Mouse (Mus musculus): Measurements from ENCODE around the gene Tk1. TPM values are rescaled to one million over a fixed set of nuclear protein-coding genes. Genes with fewer than 3 reads are reported as not detected.

Gene Tk1
- 52.8 TPM for polyA plus RNA-seq (2012; fragmentation: generic; extraction: Trizol)

DNA sequence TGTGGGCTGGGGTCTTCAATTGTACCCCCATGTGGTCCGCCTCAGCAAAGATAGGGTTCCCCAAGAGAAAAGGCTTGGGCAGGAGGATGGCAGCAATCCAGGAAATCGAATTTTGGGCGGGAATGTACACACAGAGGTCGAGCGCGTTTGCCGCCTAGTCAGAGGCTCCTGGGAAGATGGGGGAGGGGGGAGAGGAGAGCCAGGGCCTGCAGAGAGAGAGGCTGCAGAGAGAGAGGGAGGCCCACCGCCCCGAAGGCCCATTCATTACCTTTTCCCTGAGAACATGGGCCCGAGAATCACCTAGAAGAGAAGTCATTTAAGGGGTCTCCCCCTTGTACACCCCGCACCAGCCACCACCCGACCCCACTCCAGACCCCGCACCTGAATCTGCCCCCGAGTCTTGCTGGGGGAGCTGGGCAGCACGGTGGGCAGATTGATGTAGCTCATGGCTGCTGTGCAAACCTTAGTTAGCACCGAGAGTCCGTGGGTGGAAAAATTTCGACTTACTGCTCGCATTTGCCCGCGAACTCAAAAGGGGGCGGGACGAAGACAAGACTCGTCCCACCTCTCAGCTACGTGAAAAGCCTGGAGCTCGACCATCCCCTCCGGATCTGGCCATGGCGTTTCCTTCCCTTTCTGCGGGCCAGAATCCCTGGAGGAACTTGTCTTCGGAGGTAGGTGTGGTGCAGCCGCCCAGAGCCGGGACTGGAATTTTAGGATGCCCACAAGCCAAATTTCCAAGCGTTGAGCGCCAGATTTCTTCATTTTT is at the start of gene Tk1, which contains the start of gene Afmid:
Gene Tk1 (minus strand): TSS at position 760 of the 769 bp plus-strand sequence.
Gene Afmid (plus strand): TSS at position 592 of the 769 bp plus-strand sequence.
- Histone ChIP-seq H3K27me3 (ENCODE audit: control insufficient read depth, insufficient read depth, insufficient read length) (no peaks in the 10 kb centered on the region), H3K79me2 (ENCODE audit: control insufficient read depth, insufficient read depth) (peaks cover 26% of the 10 kb centered on the region), H3ac (ENCODE audit: control insufficient read depth, insufficient read length) (peak within 1 kb of the TSS; percentile 5), H3K4me2 (ENCODE audit: low read depth) (peak within 1 kb of the TSS; percentile 94), H3K36me3 (ENCODE audit: control insufficient read depth, insufficient read depth) (no peaks in the 10 kb centered on the region), H3K4me3 (peak within 1 kb of the TSS; percentile 45)
- TF ChIP-seq TCF12 (IDR thresholded peaks at IDR 0.05; ENCODE audit: insufficient read depth, poor library complexity, severe bottlenecking) (no peak), E2F4 (IDR thresholded peaks at IDR 0.05; ENCODE audit: insufficient read depth) (peak; percentile 74), CEBPB (IDR thresholded peaks at IDR 0.05; ENCODE audit: insufficient read depth, poor library complexity, severe bottlenecking) (no peak), REST (IDR thresholded peaks at IDR 0.05; ENCODE audit: insufficient read depth, insufficient read length) (no peak), USF1 (IDR thresholded peaks at IDR 0.05; ENCODE audit: low read depth) (no peak), TCF3 (IDR thresholded peaks at IDR 0.05; ENCODE audit: insufficient read length, low read depth) (no peak), POLR2AphosphoS2 (IDR thresholded peaks at IDR 0.05; ENCODE audit: insufficient read length, low read depth) (peak; percentile 61), MYOD1 (IDR thresholded peaks at IDR 0.05; ENCODE audit: control insufficient read depth in 1 of 3, insufficient read length in 2 of 3, low read depth in 2 of 3) (no peak), SRF (IDR thresholded peaks at IDR 0.05; ENCODE audit: control insufficient read depth, insufficient read length, low read depth) (peak; percentile 1), MAX (IDR thresholded peaks at IDR 0.05; ENCODE audit: low read depth) (no peak), POLR2A (IDR thresholded peaks at IDR 0.05; ENCODE audit: insufficient read length, low read depth) (peak; percentile 54), MYOG (IDR thresholded peaks at IDR 0.05; ENCODE audit: control insufficient read depth in 1 of 3, insufficient read depth in 1 of 3, insufficient read length in 2 of 3, low read depth in 2 of 3) (no peak)

DNA sequence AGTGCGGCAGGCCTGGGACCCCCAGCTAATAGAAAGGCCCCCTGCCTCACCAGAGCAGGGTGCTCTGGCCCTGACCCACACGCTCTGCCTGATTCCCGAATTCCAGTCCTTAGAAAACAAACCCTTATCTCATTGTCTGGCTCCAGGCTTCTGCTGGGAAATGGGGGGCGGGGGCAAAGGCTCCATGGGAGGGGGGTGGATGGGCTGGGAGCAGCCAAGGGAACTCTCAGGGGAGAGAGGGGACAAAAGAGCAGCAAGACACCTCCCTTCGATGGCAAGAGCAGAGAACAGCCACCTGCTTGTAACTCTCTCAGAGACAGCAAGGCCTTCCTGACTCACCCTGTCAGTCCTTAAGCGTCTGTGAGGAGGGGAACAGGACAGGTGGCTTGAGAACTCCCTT is 49.8 kb upstream of the Tk1 start:
- Histone ChIP-seq H3K79me2 (ENCODE audit: control insufficient read depth, insufficient read depth) (no peaks in the 10 kb centered on the region), H3ac (ENCODE audit: control insufficient read depth, insufficient read length) (no peak overlapping the region), H3K4me2 (ENCODE audit: low read depth) (no peak overlapping the region), H3K27me3 (ENCODE audit: control insufficient read depth, insufficient read depth, insufficient read length) (no peaks in the 10 kb centered on the region), H3K4me3 (no peak overlapping the region), H3K36me3 (ENCODE audit: control insufficient read depth, insufficient read depth) (no peaks in the 10 kb centered on the region)
- TF ChIP-seq REST (IDR thresholded peaks at IDR 0.05; ENCODE audit: insufficient read depth, insufficient read length) (no peak), CEBPB (IDR thresholded peaks at IDR 0.05; ENCODE audit: insufficient read depth, poor library complexity, severe bottlenecking) (no peak), MYOD1 (IDR thresholded peaks at IDR 0.05; ENCODE audit: control insufficient read depth in 1 of 3, insufficient read length in 2 of 3, low read depth in 2 of 3) (no peak), MAX (IDR thresholded peaks at IDR 0.05; ENCODE audit: low read depth) (no peak), TCF3 (IDR thresholded peaks at IDR 0.05; ENCODE audit: insufficient read length, low read depth) (no peak), E2F4 (IDR thresholded peaks at IDR 0.05; ENCODE audit: insufficient read depth) (no peak), USF1 (IDR thresholded peaks at IDR 0.05; ENCODE audit: low read depth) (no peak), SRF (IDR thresholded peaks at IDR 0.05; ENCODE audit: control insufficient read depth, insufficient read length, low read depth) (no peak), TCF12 (IDR thresholded peaks at IDR 0.05; ENCODE audit: insufficient read depth, poor library complexity, severe bottlenecking) (no peak), POLR2AphosphoS2 (IDR thresholded peaks at IDR 0.05; ENCODE audit: insufficient read length, low read depth) (no peak), POLR2A (IDR thresholded peaks at IDR 0.05; ENCODE audit: insufficient read length, low read depth) (no peak), MYOG (IDR thresholded peaks at IDR 0.05; ENCODE audit: control insufficient read depth in 1 of 3, insufficient read depth in 1 of 3, insufficient read length in 2 of 3, low read depth in 2 of 3) (no peak)

DNA sequence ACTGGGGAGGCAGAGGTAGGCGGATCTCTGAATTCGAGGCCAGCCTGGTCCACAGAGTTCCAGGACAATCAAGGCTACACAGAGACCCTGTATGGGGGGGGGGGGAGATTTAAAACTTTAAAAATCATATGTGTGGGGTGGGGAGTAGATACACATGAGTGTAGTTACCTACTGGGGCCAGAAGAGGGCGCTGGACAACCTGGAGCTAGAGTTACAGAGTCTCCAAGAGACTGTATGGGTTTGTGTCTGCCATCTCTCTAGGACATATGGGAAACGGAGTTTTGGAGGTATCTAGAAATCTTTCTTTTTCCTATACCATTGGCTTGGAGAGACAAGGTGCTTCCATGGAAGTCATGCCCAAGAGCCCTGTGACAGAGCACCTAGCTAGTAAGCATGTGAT is 48.5 kb upstream of the Tk1 start:
- Histone ChIP-seq H3K36me3 (ENCODE audit: control insufficient read depth, insufficient read depth) (no peaks in the 10 kb centered on the region), H3K4me2 (ENCODE audit: low read depth) (no peak overlapping the region), H3K27me3 (ENCODE audit: control insufficient read depth, insufficient read depth, insufficient read length) (no peaks in the 10 kb centered on the region), H3K4me3 (no peak overlapping the region), H3ac (ENCODE audit: control insufficient read depth, insufficient read length) (no peak overlapping the region), H3K79me2 (ENCODE audit: control insufficient read depth, insufficient read depth) (no peaks in the 10 kb centered on the region)
- TF ChIP-seq POLR2A (IDR thresholded peaks at IDR 0.05; ENCODE audit: insufficient read length, low read depth) = no peak
- no peak for TF ChIP-seq REST (IDR thresholded peaks at IDR 0.05; ENCODE audit: insufficient read depth, insufficient read length)
- no peak for TF ChIP-seq MYOG (IDR thresholded peaks at IDR 0.05; ENCODE audit: control insufficient read depth in 1 of 3, insufficient read depth in 1 of 3, insufficient read length in 2 of 3, low read depth in 2 of 3)
- no peak for TF ChIP-seq USF1 (IDR thresholded peaks at IDR 0.05; ENCODE audit: low read depth)
- TF ChIP-seq TCF3 (IDR thresholded peaks at IDR 0.05; ENCODE audit: insufficient read length, low read depth) = no peak
- no peak for TF ChIP-seq MYOD1 (IDR thresholded peaks at IDR 0.05; ENCODE audit: control insufficient read depth in 1 of 3, insufficient read length in 2 of 3, low read depth in 2 of 3)
- TF ChIP-seq POLR2AphosphoS2 (IDR thresholded peaks at IDR 0.05; ENCODE audit: insufficient read length, low read depth) = no peak
- no peak for TF ChIP-seq SRF (IDR thresholded peaks at IDR 0.05; ENCODE audit: control insufficient read depth, insufficient read length, low read depth)
- TF ChIP-seq E2F4 (IDR thresholded peaks at IDR 0.05; ENCODE audit: insufficient read depth) = no peak
- TF ChIP-seq CEBPB (IDR thresholded peaks at IDR 0.05; ENCODE audit: insufficient read depth, poor library complexity, severe bottlenecking) = no peak
- no peak for TF ChIP-seq TCF12 (IDR thresholded peaks at IDR 0.05; ENCODE audit: insufficient read depth, poor library complexity, severe bottlenecking)
- TF ChIP-seq MAX (IDR thresholded peaks at IDR 0.05; ENCODE audit: low read depth) = no peak

DNA sequence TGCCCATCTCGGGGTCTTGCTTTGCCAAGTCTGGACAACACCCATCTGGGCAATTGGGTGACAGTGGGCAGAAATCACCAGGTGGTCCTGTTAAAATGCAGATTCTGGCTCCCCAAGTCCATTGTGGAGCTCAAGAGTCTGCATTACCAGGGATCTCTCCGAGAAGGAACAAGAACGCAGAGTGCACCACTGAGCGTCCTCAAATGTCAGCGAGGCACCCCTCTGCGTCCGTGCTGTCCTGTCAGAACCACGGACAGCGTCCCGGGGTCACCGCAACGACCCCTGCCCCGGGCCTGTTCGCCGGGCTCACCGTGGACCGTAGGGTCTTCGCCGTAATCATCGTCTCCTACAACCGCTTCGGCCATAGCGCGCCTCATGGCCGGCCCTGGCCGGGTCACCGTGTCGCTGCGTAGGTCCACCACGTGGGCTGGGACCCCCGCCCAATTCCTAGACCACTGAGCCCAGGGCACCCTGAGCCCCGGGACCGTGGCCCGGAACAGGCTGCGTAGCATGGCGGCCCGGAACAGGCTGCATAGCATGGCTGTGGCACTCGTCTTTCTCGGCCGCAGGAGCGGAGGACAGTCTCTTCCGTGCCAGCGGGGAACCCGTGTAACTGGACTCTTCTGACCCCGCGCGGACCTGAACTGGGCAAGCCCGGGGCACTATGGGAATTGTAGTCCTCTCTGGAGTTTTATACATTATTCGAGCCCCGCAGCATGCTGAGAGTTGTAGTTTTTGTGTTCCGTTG is 47.1 kb upstream of the Tk1 start, which contains the start of gene Tha1:
Gene Tha1 (minus strand): TSS at position 621 of the 748 bp plus-strand sequence.
- H3K27me3 ChIP-seq (ENCODE audit: control insufficient read depth, insufficient read depth, insufficient read length) = no peaks in the 10 kb centered on the region
- H3K4me2 ChIP-seq (ENCODE audit: low read depth) = peak within 1 kb of the TSS; percentile 94
- H3K4me3 ChIP-seq = peak within 1 kb of the TSS; percentile 25
- no peaks in the 10 kb centered on the region for H3K79me2 ChIP-seq (ENCODE audit: control insufficient read depth, insufficient read depth)
- peak within 1 kb of the TSS; percentile 14 for H3ac ChIP-seq (ENCODE audit: control insufficient read depth, insufficient read length)
- TF ChIP-seq MYOG (IDR thresholded peaks at IDR 0.05; ENCODE audit: control insufficient read depth in 1 of 3, insufficient read depth in 1 of 3, insufficient read length in 2 of 3, low read depth in 2 of 3) (peak in 1 of 3 experiments; percentile 5), USF1 (IDR thresholded peaks at IDR 0.05; ENCODE audit: low read depth) (no peak), REST (IDR thresholded peaks at IDR 0.05; ENCODE audit: insufficient read depth, insufficient read length) (peak; percentile 91), TCF3 (IDR thresholded peaks at IDR 0.05; ENCODE audit: insufficient read length, low read depth) (no peak), MAX (IDR thresholded peaks at IDR 0.05; ENCODE audit: low read depth) (no peak), SRF (IDR thresholded peaks at IDR 0.05; ENCODE audit: control insufficient read depth, insufficient read length, low read depth) (peak; percentile 28), MYOD1 (IDR thresholded peaks at IDR 0.05; ENCODE audit: control insufficient read depth in 1 of 3, insufficient read length in 2 of 3, low read depth in 2 of 3) (no peak), TCF12 (IDR thresholded peaks at IDR 0.05; ENCODE audit: insufficient read depth, poor library complexity, severe bottlenecking) (no peak), CEBPB (IDR thresholded peaks at IDR 0.05; ENCODE audit: insufficient read depth, poor library complexity, severe bottlenecking) (no peak), POLR2AphosphoS2 (IDR thresholded peaks at IDR 0.05; ENCODE audit: insufficient read length, low read depth) (peak; percentile 69), POLR2A (IDR thresholded peaks at IDR 0.05; ENCODE audit: insufficient read length, low read depth) (peak; percentile 78), E2F4 (IDR thresholded peaks at IDR 0.05; ENCODE audit: insufficient read depth) (no peak)
- H3K36me3 ChIP-seq (ENCODE audit: control insufficient read depth, insufficient read depth) = no peaks in the 10 kb centered on the region
